Mouse (Mus musculus) kidney, adult 2 months (tissue): ENCODE measurements around the gene Grem2. TPM values are rescaled to one million over a fixed set of nuclear protein-coding genes. Genes with fewer than 3 reads are reported as not detected.

Experiments
- DNase-seq: peaks from one replicate; pipeline ENCODE4 v3.0.0; 2021
- H3K27ac ChIP-seq: fragments of 200-500 bp; 2 replicates; pipeline ENCODE4 v1.5.1; 2012; ENCODE audit warnings: low read depth, low read length, control low read depth, inconsistent platforms; ENCODE audit not compliant: insufficient read depth
- H3K27me3 ChIP-seq: fragments of 200-500 bp; replicated peaks from 2 replicates; pipeline ENCODE4 v1.6.1; 2012; ENCODE audit warnings: mild to moderate bottlenecking, moderate library complexity, low read length, inconsistent platforms; ENCODE audit not compliant: control insufficient read depth, insufficient read depth
- H3K36me3 ChIP-seq: fragments of 200-500 bp; 2 replicates; pipeline ENCODE4 v1.6.1; 2012; ENCODE audit warnings: mild to moderate bottlenecking, moderate library complexity, low read length, inconsistent platforms; ENCODE audit not compliant: control insufficient read depth, insufficient read depth
- H3K4me1 ChIP-seq: fragments of 200-500 bp; 2 replicates; pipeline ENCODE4 v1.6.1; 2011; ENCODE audit warnings: low read length; ENCODE audit not compliant: control insufficient read depth, insufficient read depth
- H3K4me3 ChIP-seq: fragments of 200-500 bp; 2 replicates; pipeline ENCODE4 v1.5.1; 2011; ENCODE audit warnings: mild to moderate bottlenecking, low read depth, low read length, control low read depth; ENCODE audit not compliant: insufficient read depth
- CTCF ChIP-seq: fragments of 200-500 bp; conservative IDR thresholded peaks from 2 replicates; pipeline ENCODE4 v1.5.1; 2011; ENCODE audit warnings: low read depth, mild to moderate bottlenecking, control low read depth, low read length, moderate library complexity, mixed read lengths; ENCODE audit not compliant: insufficient read depth, insufficient read length
- POLR2A ChIP-seq: fragments of 200-500 bp; IDR thresholded peaks from one replicate; pipeline ENCODE4 v1.6.1; 2011; ENCODE audit warnings: low read depth, low read length, control low read depth
- WGBS: fragments of 180-500 bp; shearing (Covaris S2); methylation state at CpG from one replicate; pipeline ENCODE4 v1.1.7; 2018; 5-methylcytosine and 5-hydroxymethylcytosine counted together
- polyA plus RNA-seq: library from polyadenylated mRNA; depleted of rRNA; stranded (reverse); fragments of >200 nt; gene quantifications from 2 replicates; pipeline ENCODE4 v1.2.3, GENCODE M21; 2012

The Grem2 gene
- polyA plus RNA-seq, 1 experiment = 4.9 TPM

DNA sequence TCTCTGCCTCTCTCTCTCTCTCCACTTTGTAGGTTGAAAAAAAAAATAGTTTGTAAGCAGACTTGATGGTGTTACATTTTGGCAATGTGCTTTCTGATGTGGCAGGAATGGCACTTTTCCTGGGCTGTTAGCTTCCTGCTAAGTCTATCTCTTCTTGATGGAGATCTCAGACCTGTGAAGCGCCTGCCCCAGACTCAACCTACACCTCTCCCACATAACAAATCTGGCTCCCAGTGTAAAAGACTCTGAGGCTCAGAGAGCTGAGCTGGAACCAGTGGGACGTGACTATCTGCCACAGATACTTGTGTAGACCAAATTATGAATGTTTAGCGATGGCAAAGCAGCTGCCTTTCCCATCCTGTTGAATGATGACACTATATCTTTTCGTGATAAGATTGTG lies 109.8 kb downstream of the Grem2 start:
- no peak for TF ChIP-seq CTCF
- TF ChIP-seq POLR2A = no peak

DNA sequence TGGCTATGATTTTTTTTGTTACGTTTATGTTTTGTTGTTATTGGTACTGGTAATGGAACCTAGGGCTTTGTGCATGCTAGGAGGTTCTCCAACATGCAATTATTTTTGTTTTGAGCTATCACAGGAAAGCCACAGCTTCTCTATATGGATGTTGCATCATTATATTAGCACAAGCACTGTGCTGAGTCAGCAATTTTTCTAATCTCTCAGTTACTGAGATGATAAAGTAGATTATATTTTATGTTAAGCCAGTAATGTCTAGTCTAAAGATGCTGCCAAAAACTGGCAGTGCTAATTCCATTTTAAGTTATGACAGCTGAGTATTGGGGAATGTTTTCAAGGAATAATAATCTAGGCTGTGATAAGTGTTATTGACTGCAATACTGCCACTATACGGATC lies 133.0 kb downstream of the Grem2 start:
- 89% methylated on average over 2 of the region's 2 CpGs for WGBS
- H3K27ac ChIP-seq = no peak overlapping the region
- H3K4me3 ChIP-seq = no peak overlapping the region
- no peaks in the 10 kb centered on the region for H3K4me1 ChIP-seq
- no peaks in the 10 kb centered on the region for H3K27me3 ChIP-seq
- H3K36me3 ChIP-seq = no peaks in the 10 kb centered on the region
- no peak for TF ChIP-seq CTCF
- TF ChIP-seq POLR2A = no peak
- no peak for DNase-seq

More for the DNA sequence above, 109.8 kb downstream of the Grem2 start:
- WGBS = 79% methylated on average over 4 of the region's 4 CpGs
- no peaks in the 10 kb centered on the region for H3K36me3 ChIP-seq
- no peak overlapping the region for H3K4me3 ChIP-seq
- no peak overlapping the region for H3K27ac ChIP-seq
- no peak for DNase-seq
- H3K27me3 ChIP-seq = no peaks in the 10 kb centered on the region
- no peaks in the 10 kb centered on the region for H3K4me1 ChIP-seq
